Mouse (Mus musculus) liver, embryonic 14.5 days (tissue): ENCODE results near the gene Srcap.

Experiments used
- CTCF ChIP-seq: IDR thresholded peaks from 2 replicates; pipeline ENCODE4 v1.5.1; 2016; ENCODE audit warnings: antibody characterized with exemption, low read depth, control low read depth
- EP300 ChIP-seq: IDR thresholded peaks from 2 replicates; pipeline ENCODE4 v1.6.1; 2016; ENCODE audit warnings: antibody characterized with exemption, low read depth

- no peak for TF ChIP-seq CTCF
- no peak for TF ChIP-seq EP300
Measured at GRCm38 (mm10) chr7:127494648-127495047, 17.1 kb upstream of the Srcap start.
